Mouse (Mus musculus): ENCODE data around the gene Lrrc75a. TPM values are rescaled to one million over a fixed set of nuclear protein-coding genes. Genes with fewer than 3 reads are reported as not detected.

Gene Lrrc75a
- total RNA-seq, 4 experiments from 2014 or later = 3.1 to 4.5 (median 3.7) TPM

DNA sequence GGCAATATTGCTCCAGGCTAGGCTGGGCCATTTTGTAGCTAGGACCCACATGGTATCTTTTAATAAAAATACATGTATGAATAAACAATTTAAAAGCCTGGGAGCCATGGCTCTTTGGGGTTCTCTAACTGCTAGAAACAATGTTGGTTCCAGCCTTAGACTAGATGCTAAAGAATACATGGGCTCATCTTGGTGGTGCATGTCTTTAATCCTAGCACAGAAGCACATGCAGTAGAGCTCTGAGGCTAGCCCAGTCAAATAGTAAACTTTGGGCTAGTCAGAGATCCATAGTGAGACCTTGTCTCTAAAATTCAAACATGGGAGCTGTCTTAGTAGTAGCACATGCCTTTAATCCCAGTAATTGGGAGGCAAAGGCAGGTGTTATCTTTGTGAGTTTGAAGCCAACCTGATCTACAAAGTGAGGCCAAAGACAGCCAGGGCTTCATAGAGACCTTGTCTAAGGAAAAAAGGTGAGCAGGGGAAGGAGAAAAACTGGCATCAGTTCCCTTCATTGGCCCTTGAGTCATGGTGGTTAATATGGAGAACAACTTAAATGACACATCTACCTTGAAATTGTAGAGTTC is 93.3 kb downstream of the Lrrc75a start:
- DNase-seq (ENCODE audit: low spot score) = no peak

Other genes with a start within 250 kb of the Lrrc75a start
- 1 to 10 TPM; 3.1 to 3.8 (median 3.3) TPM for gene Pigl, start 190.1 kb downstream of the Lrrc75a start, total RNA-seq (2022)
- gene Ncor1, start 190.0 kb downstream of the Lrrc75a start, total RNA-seq (2022) = 100 to 1,000 TPM; 125 to 148 (median 138) TPM
- gene Cenpv, start 109.3 kb downstream of the Lrrc75a start, total RNA-seq (2022) = 10 to 100 TPM; 21.2 to 27.5 (median 24.5) TPM
- gene Ubb, start 97.4 kb downstream of the Lrrc75a start, total RNA-seq (2022) = 100 to 1,000 TPM; 692 to 761 (median 719) TPM
- 1 to 10 TPM; 1.6 to 4.1 (median 1.8) TPM for gene Trpv2, start 74.0 kb downstream of the Lrrc75a start, total RNA-seq (2022)
- gene Mmgt2, start 141 bp upstream of the Lrrc75a start, total RNA-seq (2022) = 1 to 10 TPM; 5.1 to 5.9 (median 5.7) TPM
- 1 to 10 TPM; 2.4 to 3.3 (median 2.9) TPM for gene Zfp287, start 83.4 kb upstream of the Lrrc75a start, total RNA-seq (2022)
- gene Gm10428, start 104.6 kb upstream of the Lrrc75a start, total RNA-seq (2022) = not detected
- gene Zfp286, start 140.9 kb upstream of the Lrrc75a start, total RNA-seq (2022) = 1 to 10 TPM in 1 of 4 experiments, under 1 TPM in 3; 0.41 to 1.8 (median 0.72) TPM
- gene Trim16, start 171.7 kb upstream of the Lrrc75a start, total RNA-seq (2022) = 10 to 100 TPM in 1 of 4 experiments, 1 to 10 TPM in 3; 6.5 to 10.9 (median 9.0) TPM
- gene Fbxw10, start 198.5 kb upstream of the Lrrc75a start, total RNA-seq (2022) = under 1 TPM; 0.09 to 0.44 (median 0.30) TPM
- 10 to 100 TPM; 18.5 to 24.8 (median 21.2) TPM for gene Tvp23b, start 230.9 kb upstream of the Lrrc75a start, total RNA-seq (2022)